Mouse (Mus musculus): Measurements from ENCODE around the gene Asic2.

Asic2 gene

DNA sequence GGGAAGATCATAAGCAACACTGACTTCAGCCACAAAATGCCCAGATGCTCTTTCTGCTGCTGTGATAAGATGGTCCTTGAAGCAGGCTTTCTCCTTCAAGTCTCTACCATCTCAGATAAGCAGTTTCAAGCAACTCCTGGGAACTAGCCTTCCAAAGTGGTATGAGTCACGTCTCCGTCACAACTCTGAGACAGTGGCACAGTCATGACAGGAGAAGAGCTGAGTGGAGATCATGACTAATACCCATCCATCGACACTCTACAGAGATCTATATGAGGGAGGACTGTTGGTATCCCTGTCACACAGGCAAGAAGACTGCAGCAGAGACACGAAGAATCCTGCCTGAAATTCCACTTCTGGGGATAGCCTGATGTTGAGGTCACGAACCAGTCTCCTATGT, 1049.9 kb downstream of the Asic2 start:
- no peak for DNase-seq (ENCODE audit: low spot score in 2 of 2)

DNA sequence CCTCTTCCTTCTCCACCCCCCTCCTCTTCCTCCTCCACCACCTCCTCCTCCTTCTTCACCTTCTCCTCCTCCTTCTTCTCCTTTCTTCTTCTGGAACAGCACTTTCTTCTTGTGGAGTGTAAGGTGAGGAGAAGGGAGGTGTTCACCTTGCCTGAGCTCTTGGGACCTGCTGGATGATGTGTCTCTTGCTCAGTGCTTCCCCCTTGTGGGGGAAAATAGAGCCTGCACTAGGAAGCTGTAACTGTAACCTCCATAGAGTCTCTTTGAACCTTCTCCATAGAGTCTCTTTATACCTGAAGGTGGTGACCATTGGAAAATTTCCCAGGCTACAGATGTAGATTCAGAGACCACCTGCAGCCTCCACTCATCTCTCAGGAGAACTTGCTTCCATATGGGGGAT, 1050.6 kb downstream of the Asic2 start:
- no peak for DNase-seq (ENCODE audit: low spot score in 2 of 2)

DNA sequence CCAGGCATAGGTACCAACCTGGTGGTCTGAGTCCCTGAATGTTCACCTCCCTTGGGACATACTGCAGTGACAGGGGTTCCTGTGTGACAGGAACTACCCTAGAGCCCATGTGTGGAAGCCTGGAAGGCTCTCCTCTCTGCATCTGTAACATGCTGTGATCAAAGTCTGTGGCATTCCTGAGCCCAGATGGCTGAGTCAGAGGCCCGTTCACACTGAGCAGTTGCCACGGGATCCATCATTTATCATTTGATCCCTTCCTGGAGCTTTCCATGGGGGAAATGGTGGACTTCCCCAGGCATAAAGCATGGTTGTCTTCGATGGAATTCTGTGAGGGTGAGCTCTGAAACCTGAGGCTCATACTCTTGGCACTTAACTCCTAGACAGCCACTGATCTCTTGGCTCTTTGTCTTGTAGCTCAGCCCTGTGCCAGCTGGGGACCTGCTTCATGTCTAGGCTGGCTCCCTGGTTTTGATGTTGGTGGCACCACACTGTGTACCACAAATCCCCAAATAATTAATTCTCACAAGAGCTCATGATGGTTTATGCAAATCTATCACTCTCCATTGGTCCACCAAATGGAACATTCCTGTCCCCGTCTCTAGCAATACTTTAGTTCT, 1054.7 kb downstream of the Asic2 start:
- no peak for DNase-seq (ENCODE audit: low spot score in 2 of 2)

DNA sequence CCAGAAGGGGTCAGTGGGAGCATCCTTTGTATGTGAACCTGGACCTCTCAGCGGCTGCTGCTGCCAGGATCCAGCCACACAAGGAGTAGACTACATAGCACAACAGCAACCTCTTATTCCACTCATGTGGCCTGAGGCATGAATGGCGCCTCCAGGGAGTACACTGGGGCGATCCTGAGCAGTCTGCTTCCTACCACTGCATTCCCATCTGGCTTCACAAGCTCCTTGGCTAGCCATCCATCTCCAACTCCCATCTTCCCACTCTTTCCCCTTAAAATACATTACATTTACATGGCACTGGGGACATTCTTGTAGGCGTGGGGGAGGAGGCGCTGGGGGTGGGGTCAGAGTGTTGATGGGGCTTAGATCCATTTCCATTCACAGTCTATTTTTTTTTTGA, 1055.5 kb downstream of the Asic2 start:
- DNase-seq (ENCODE audit: low spot score in 2 of 2) = no peak

DNA sequence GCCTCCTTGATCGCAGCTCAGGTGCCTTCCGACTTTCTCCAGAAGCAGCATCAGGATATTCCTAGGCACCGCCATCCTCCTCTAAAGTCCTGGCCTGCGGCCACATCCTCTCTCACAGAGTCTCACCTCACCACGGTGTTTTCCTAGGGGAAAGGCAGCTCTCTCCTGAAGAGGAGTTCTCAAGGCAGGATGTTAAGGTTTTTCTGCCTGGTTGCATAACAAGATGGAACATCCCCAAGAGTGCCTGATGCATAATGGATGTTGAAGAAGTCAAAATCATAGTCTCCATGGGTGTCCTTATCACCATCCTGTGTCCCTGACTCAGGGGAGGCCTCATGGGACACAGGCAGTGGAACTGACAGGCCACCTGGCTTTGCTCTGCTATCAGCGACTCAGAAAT, 1060.4 kb downstream of the Asic2 start:
- peak in 1 of 2 experiments; percentile 44 for DNase-seq (ENCODE audit: low spot score in 2 of 2)

DNA sequence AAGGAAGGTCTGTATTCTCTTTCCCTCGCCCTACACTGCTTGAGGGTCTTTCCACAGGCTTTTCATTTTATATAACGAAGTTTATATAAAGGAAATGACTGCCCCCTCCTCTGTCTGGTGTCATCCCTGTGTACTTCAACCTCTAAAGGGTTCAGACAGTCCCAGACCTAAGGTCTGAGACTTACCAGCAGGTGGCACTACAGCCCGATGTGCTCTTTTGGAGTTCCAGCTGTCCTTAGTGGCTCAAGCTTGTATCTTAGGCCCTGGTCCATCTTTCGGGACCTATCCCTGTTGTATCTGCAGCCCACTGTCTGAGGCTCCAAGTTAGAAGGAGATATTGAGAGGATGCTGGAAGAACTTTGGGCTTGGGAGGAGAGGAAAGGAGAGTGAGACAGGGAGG, 1061.8 kb downstream of the Asic2 start:
- DNase-seq (ENCODE audit: low spot score in 2 of 2) = peak; percentile 77 to 78

DNA sequence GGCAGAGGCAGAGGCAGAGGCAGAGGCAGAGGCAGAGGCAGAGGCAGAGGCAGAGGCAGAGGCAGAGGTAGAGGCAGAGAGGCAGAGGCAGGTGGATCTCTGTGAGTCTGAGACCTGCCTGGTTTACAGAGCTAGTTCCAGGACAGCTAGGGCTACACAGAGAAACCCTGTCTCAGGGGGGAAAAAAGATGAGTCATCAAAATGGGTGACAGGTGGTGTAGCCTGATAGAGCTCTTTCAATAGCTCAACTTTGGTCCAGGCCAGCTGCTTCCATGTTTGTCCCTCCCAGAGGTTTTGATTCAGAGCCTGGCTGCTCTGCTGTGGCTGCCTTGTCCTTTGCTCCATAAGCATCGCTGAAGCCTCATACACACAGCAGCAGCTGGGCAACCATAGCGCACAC, 1063.7 kb downstream of the Asic2 start:
- DNase-seq (ENCODE audit: low spot score in 2 of 2) = no peak

DNA sequence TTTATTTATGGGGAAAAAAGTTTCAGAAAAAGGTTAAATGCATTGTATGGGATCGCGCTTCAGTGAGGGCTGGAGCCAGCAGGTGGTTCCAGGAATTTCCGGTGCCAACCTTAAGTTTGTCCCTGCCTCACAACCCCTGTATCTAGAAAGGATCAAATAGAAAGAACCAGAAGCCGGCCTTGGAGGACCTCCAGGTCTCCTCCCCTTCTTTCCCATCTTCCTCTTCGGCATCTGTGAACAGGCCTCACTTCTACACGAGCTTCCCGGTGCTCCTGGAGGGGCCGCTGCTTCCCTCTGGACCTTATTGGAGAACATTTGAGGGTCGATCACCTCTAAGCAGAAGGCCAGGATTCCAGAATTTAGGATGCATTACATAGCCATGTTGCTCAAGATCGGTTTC, 1064.8 kb downstream of the Asic2 start:
- no peak for DNase-seq (ENCODE audit: low spot score in 2 of 2)

DNA sequence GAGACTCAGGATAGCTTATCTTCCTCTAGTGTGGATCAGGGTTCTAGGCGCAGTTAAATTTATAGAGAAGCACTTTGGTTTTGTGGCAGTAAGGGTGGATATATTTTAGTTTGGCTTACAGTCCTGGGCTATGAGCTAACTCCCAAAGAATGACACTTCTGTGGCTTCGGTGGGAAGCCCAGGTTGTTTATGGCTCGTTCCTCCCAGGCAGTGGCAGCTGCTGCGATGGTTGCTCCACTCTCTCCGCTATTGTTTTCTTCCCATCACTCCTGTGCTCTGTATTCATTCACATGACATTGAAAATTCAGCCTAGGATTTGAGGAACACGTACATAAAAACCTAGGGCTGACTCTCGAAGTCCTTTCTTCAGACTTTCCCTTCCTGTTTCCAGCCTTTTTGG, 1065.6 kb downstream of the Asic2 start:
- no peak for DNase-seq (ENCODE audit: low spot score in 2 of 2)

DNA sequence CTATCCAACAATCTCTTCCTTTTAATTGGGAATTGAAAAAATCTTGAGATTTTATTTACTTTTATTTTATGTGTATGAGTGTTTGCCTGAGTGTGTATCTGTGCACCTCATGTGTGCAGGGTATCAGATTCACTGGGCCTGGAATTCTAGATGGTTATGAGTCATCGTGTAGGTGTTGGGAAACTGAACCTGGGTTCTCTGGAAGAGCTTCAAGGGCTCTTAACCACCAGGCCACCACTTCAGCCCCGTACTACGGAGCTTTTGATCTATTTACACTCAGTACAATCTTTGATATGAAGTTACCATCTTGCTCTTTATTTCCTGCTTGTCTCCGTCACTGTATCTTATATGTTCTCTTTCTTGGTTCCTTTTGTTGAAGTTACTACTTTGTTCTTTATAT, 1067.7 kb downstream of the Asic2 start:
- DNase-seq (ENCODE audit: low spot score in 2 of 2) = no peak

DNA sequence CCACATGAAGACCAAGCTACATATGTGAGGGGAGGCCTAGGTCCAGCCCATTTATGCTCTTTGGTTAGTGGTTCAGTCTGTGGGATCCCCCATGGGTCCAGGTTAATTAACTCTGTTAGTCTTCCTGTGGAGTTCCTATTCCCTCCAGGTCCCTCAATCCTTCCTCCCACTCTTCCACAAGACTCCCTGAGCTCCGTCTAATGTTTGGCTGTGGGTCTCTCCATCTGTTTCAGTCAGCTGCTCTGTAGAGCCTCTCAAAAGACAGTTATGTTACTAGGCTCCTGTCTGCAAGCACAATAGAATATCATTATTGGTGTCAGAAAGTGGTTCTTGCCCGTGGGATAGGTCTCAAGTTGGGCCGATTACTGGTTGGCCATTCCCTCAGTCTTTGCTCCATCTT, 1072.4 kb downstream of the Asic2 start:
- no peak for DNase-seq (ENCODE audit: low spot score in 2 of 2)

DNA sequence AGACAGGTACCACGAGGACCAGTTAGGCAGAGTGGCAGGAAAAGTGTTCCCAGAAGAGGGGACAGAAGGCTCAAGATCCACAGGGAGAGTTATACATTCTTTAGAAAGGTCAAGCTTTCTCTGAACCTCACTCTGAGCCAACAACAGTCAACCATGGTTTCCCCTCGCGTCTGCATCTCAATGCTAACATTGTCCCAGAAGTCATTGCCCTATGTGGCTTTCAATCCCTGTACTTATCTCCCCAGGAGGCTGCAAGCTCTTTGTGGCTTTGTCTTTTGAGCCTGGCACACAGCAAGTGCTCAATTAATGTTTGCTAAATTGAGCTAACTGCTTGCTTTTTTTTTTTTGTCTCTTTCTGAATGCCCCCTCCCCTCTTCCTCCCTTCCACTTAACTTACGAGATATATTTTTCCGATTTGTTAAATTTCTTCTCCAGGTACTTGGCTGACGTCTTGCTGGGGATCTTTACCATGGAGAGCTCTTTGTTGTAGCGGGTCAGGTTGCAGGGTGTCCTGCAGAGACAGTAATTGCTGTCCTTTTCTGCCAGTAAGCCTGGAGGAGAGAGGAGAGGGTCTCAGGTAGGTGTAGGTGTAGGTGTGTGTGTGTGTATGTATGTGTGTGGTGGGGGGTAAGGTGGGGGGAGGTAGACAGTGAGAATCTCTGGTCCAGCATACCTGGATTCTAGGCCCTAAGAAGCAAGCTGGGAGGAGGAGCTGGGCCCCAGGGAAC, 1078.8 kb downstream of the Asic2 start:
- no peak for DNase-seq (ENCODE audit: low spot score in 2 of 2)

DNA sequence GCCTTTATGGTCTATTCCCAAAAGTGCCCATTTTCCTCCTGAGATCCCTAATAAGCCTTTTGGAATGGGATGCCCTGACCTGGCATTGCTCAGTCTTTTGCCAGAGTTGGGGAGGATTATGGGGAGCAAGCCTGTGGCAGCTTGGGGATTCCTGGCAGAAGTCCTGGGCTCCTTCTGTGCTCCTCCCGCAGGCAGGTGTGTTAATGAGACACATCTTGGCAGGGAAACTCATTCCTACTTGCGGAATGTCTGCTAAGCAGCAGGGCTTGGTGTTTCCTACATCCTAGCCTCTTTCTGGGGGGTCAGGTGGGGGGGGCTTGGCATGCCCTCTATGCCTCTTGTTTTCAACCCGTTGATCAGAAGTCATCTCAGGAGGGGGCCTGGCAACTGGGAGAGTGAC, 1081.2 kb downstream of the Asic2 start:
- DNase-seq (ENCODE audit: low spot score in 2 of 2) = no peak

DNA sequence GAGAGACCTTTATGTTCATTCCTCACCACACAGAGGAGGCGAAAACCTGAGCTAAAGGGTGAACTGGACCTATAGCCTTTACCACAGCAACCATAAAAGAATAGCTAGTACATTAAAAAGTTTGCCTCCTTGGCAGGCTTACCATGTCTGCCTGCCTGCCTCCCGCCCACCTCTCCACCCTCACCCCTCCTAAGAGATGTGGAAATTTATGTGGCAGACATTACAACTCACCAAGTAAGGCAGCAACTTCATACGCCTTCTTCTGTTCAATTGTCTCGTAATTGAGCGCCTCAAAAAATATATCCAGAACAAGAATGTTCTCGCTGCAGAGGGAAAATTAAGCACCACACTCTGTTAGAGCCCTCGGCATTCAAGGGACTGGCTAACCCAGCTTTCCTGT, 1081.9 kb downstream of the Asic2 start:
- DNase-seq (ENCODE audit: low spot score in 2 of 2) = peak in 1 of 2 experiments; percentile 43

DNA sequence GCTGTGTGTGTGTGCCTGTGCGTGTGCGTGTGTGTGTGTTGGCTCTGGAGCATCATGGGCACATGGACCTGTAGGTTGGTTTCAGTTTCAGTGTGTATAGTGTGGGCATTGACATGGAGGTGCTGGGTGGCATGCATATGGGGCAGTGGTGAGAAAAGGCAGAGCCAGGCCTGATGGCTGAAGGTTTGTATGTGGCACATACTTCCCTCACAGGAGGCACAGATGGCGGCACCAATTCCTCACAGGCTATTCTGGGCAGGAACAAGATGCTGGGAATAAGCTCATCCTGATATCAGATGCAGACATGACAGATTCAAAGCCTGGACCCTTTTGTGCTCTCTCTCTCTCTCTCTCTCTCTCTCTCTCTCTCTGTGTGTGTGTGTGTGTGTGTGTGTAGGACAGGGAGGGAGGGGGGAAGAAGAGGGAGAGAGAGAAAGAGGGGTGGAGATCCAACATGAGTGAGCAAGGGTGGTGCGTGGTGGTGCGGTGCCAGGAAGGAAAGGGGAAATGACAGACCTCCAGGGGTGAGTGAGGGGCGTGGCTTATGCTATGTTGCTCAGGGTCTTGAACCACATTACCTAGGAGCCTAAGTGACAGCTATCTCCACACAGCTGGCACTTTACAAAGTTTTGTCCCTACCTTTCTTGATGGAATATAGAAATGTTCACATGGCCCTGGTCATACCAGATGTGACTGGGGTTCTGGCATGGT, 1083.6 kb downstream of the Asic2 start:
- DNase-seq (ENCODE audit: low spot score in 2 of 2) = no peak

DNA sequence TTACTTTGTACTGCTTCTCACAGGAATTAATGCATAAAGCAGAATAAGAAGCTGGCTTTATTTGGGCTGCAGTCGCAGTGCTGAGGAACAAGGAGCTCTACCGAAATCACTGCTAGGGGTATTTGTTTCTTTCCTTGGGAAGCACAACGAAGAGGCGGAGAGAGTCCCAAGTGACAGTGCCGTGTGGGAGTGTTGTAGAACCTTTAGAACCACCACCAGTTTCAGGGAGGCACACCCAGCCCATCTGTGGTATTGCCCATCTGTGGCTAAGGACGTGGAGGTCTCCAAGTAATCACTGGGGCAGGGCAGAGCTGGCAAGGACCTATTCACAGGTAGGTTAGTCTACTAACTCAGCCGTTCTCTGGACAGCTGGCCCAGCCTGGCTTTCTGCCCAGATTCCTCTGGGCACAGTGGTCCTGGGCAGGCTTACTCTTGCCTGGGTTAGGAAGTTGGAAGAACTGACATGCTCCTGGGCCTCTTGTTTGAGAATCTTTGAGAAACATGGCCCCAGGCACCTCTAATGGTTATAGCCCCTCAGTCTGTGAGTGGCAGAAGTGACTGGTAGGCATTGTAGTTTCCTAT, 1085.9 kb downstream of the Asic2 start:
- DNase-seq (ENCODE audit: low spot score in 2 of 2) = no peak

DNA sequence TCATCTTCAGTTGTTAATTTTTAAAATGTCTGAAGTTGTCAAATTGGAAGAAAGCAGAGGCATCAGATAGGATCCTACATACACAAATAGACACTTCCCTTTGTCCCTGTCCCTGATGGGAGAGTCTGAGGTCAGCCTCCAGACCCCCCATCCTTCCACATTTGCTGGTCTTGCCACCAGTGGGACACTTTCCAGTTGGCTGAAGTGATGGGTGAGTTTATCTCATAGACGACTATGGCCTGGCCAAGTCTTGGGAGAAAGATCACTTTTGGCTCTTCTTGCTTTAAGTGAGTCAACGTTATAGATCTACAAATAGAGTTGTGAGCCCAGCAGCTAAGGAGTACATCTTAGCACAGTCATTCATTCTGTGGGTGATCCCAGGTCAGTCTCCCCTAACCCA, 1090.2 kb downstream of the Asic2 start:
- no peak for DNase-seq (ENCODE audit: low spot score in 2 of 2)

DNA sequence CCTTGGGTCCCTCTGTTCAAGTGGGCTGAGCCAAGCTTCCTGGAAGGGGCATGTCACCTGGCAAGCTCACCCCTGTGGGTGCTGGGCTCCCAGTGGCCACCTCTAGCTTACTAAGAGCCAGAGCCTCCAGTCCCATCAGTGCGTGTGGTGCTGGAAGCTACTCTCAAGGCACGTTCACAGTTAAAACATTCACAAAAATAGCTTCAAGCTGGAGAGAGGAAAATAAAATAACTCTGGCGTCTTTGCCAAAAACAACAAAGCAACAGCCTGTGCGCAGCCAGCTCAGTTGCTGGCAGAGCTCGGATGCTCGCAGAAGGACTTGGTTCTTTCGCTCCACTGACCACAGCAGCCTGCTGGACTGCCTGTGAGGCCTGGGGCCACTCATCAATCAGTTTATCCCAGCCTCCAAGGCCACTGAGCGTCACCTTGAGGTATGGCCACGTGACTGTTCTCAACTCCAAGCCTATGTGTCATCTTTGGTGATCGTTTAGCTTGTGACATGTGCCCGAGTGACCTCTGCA, 1091.1 kb downstream of the Asic2 start:
- DNase-seq (ENCODE audit: low spot score in 2 of 2) = peak; percentile 45 to 46

DNA sequence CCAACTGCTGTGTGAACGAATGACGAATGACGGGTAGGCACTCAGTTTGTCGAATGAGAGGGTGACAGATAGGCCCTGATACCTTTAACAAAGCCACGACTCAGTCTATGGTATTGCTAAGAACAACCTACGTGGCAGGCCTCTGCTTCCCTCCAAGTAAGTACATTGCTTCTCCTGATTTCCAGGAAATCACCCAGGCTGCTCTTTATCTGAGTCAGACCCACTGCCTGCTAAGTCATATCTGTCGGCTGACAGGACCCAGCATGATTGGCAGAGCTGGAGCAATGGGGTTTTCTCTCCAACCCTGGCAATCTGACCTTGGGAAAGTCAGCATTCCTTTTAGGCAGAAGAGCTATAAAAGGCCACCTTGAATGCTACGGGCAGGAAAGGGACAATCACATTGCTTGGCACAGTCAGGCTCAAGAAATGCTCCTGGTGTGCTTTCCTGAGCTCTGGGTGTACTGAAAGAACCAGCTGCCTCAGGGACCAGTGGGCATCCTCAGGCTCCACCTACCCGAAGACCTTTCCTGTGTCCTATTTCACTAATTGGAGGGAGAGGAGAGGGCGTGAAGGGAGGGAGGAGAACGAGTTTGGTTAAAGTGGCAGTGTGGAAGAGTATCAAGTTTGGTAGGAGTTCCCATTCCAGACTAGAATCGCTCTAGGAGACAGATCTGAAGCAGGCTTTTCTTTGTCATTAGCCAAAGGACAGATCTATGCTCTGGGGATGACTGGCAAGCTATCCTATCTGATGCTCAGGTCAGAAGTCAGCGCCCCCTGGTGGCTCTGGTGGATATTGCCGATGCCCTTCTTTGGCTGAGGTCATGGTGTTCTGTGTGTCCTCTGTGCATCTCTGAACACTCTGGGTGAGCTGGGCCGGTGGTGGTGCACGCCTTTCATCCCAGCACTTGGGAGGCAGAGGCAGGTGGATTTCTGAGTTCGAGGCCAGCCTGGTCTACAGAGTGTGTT, 1095.5 kb downstream of the Asic2 start:
- DNase-seq (ENCODE audit: low spot score in 2 of 2) = peak in 1 of 2 experiments; percentile 39

DNA sequence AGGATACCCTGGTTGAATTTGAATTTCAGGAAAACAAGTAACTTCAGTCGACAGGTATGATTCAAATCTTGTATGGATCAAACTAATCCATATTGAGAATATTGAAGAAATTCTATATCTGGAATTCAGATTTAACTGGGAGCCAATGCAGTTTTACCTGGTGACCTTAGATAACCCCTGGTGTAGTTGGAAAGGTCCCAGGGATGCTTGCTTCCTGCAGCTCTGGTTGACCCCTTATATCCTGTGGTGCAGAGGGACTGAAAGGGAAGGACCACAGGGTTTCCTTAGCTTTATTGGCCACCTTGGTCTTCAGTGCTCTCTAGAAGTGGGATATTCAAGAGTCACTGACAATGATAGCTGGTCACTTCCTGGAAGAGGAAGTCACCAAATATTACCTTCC, 1100.2 kb downstream of the Asic2 start:
- no peak for DNase-seq (ENCODE audit: low spot score in 2 of 2)

DNA sequence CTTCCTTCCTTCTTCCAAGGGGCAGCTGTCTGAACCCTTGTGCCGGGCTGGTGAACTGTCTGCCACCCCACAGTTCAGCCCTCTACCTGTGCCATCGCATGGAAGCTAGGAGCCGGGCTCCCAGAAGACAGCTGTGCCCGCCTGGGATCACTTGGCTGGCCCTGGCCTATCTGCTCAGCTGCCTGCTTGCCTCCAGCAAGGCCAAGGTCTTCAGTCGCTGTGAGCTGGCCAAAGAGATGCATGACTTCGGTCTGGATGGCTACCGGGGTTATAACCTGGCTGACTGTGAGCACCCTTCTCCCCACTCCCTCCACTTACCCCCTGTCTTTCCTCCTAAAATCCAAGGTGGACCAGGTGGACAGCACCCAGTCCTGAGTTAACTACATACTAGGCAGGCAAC, 1105.3 kb downstream of the Asic2 start:
- DNase-seq (ENCODE audit: low spot score in 2 of 2) = no peak

All from right cerebral cortex, adult 2 months (tissue).